Mouse (Mus musculus): ENCODE measurements around the gene Ccdc96. TPM values are rescaled to one million over a fixed set of nuclear protein-coding genes. Genes with fewer than 3 reads are reported as not detected.

Gene Ccdc96
- polyA plus RNA-seq, 1 experiment from 2014 or later = 1.7 TPM

DNA sequence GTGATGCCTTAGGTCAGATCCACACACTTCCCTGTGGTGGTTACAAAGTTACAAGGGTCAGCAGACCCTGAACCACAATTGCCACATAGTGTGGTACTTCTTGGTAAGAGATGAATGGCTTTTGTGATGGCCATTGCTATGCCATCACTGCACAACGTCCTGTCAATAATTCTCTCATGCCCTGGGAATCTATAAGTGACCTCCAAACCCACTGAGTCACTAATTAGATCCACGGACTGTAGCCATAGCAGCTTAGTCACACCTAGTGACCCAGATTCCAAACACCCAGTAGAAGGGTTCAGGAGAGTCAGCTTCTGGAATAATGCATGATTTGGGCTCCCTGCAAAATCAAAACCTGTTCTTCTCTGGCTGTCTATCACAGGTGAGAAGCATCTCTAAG lies 40.8 kb downstream of the Ccdc96 start:
- H3K27me3 ChIP-seq (replicated peaks; ENCODE audit: control insufficient read depth, insufficient read depth, low read length) = no peaks in the 10 kb centered on the region
- H3K9me3 ChIP-seq (ENCODE audit: control insufficient read depth, low read length) = no peaks in the 10 kb centered on the region
- peaks cover 42% of the 10 kb centered on the region for H3K36me3 ChIP-seq (ENCODE audit: control insufficient read depth, insufficient read depth, low read length)
- H3K4me3 ChIP-seq (ENCODE audit: low read depth, low read length) = no peak overlapping the region
- no peak overlapping the region for H3K9ac ChIP-seq (ENCODE audit: low read depth, low read length)
- no peak overlapping the region for H3K4me2 ChIP-seq (ENCODE audit: low read depth, low read length)
- DNase-seq (ENCODE audit: low spot score) (no peak), ATAC-seq (ENCODE audit: low read depth) (no peak)
- H3K27ac ChIP-seq (replicated peaks; ENCODE audit: low read depth, low read length) = no peak overlapping the region
- H3K4me1 ChIP-seq (ENCODE audit: control insufficient read depth, insufficient read depth, low read length) = peaks cover 13% of the 10 kb centered on the region
- 64% methylated on average over 2 of the region's 2 CpGs for WGBS

DNA sequence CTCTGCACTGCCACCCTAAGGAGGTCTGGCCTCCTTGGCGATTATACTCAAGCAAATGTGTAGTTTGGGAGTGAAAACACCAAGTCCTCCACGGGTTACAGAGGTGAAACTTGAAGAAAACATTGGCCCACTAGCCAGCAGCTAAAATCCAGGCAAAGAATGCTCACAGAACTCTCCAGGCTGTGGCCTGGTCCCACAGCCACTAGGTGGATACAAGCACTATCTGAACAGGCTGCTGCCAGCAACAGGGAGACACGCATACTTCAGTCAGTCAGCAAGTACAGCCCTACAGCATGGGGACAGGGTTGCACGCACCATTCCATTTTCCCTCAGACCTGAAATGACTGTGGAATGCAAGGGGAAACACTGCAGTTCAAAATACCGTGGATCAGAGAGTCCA lies 41.9 kb downstream of the Ccdc96 start:
- Histone ChIP-seq H3K4me3 (ENCODE audit: low read depth, low read length) (no peak overlapping the region), H3K9ac (ENCODE audit: low read depth, low read length) (no peak overlapping the region), H3K27ac (replicated peaks; ENCODE audit: low read depth, low read length) (no peak overlapping the region), H3K27me3 (replicated peaks; ENCODE audit: control insufficient read depth, insufficient read depth, low read length) (no peaks in the 10 kb centered on the region), H3K36me3 (ENCODE audit: control insufficient read depth, insufficient read depth, low read length) (peaks cover 31% of the 10 kb centered on the region), H3K4me2 (ENCODE audit: low read depth, low read length) (no peak overlapping the region), H3K4me1 (ENCODE audit: control insufficient read depth, insufficient read depth, low read length) (peaks cover 13% of the 10 kb centered on the region), H3K9me3 (ENCODE audit: control insufficient read depth, low read length) (no peaks in the 10 kb centered on the region)
- DNase-seq (ENCODE audit: low spot score) (no peak), ATAC-seq (ENCODE audit: low read depth) (no peak)
- 70% methylated on average over 5 of the region's 5 CpGs for WGBS

DNA sequence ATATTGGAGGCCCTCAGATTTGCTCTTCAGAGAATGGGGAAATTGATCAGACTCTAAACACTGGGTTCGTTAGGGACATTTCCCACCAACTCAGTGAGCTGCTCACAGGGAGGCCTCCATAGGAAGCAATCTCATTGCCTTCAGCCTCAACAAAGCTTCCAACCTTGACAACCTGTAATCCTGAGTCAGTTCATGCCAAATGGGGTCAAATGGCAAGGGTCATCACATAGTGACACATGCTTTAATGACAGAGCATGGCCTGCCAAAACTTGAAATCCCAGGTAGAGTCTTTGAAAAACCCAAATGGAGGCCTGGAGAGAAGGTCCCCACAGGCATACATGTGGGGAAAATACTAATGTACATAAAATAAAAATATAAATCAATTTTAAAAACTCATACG lies 42.5 kb downstream of the Ccdc96 start:
- Histone ChIP-seq H3K9ac (ENCODE audit: low read depth, low read length) (no peak overlapping the region), H3K4me2 (ENCODE audit: low read depth, low read length) (no peak overlapping the region), H3K4me3 (ENCODE audit: low read depth, low read length) (no peak overlapping the region), H3K36me3 (ENCODE audit: control insufficient read depth, insufficient read depth, low read length) (peaks cover 24% of the 10 kb centered on the region), H3K27ac (replicated peaks; ENCODE audit: low read depth, low read length) (no peak overlapping the region), H3K27me3 (replicated peaks; ENCODE audit: control insufficient read depth, insufficient read depth, low read length) (no peaks in the 10 kb centered on the region), H3K4me1 (ENCODE audit: control insufficient read depth, insufficient read depth, low read length) (peaks cover 13% of the 10 kb centered on the region), H3K9me3 (ENCODE audit: control insufficient read depth, low read length) (no peaks in the 10 kb centered on the region)
- DNase-seq (ENCODE audit: low spot score) = no peak
- 85% methylated on average over 2 of the region's 2 CpGs for WGBS
- no peak for ATAC-seq (ENCODE audit: low read depth)

DNA sequence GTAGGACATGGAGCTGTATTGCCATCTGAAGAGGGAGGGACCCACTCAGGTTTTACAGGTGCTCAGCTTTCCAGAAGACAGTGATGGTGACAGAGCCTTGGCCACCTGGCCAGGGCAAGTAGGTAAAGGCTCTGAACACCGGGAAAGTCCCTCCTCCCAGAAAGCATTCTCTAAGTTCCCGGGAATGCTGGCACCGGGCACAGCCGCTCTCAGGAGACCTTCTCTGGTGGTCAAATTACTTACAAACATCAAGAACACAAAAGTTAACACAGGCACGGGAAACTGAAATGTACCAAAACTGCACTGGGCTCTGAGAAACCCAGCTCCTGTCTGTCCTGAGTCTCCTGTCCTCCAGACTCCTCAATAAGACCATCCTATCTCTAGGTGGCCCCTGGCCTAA lies 45.3 kb downstream of the Ccdc96 start:
- ATAC-seq (ENCODE audit: low read depth) = no peak
- DNase-seq (ENCODE audit: low spot score) = peak; percentile 22
- H3K9ac ChIP-seq (ENCODE audit: low read depth, low read length) = peak overlapping the region; percentile 84
- peak overlapping the region; percentile 76 for H3K4me3 ChIP-seq (ENCODE audit: low read depth, low read length)
- 9% methylated on average over 5 of the region's 5 CpGs for WGBS
- H3K36me3 ChIP-seq (ENCODE audit: control insufficient read depth, insufficient read depth, low read length) = no peaks in the 10 kb centered on the region
- peak overlapping the region; percentile 58; the same call in 1 of the 2 replicates for H3K27ac ChIP-seq (replicated peaks; ENCODE audit: low read depth, low read length)
- H3K9me3 ChIP-seq (ENCODE audit: control insufficient read depth, low read length) = no peaks in the 10 kb centered on the region
- H3K4me2 ChIP-seq (ENCODE audit: low read depth, low read length) = peak overlapping the region; percentile 66
- H3K4me1 ChIP-seq (ENCODE audit: control insufficient read depth, insufficient read depth, low read length) = peaks cover 13% of the 10 kb centered on the region
- no peaks in the 10 kb centered on the region for H3K27me3 ChIP-seq (replicated peaks; ENCODE audit: control insufficient read depth, insufficient read depth, low read length)

DNA sequence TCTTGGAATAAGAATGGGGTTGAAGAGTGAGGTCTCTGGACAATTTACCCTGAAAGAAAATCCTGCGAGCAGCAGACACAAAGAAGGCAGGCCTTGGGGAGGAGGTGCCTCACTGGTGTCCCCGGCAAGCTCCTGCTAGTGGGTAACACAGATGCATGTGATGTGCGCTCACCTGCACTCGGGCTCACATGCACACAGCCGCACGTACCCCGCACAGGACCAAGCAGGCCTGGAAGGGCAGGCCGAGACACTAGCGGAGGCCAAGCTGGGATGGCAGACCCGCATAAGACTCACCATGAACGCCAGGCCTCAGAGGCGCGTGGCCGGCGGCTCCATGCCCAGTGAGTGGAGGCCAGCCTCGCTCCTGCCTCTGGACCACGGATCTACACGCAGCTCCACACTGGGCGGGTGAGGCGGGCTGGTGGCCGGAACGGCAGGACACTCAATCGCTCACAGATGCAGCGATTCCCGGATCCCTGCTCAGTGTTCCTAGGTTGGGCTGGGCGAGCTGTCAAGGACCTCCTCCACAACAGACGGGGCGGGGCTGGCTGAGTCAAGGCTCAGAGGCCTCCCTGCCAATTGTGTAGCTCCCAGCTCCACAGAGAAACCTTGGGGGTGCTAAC lies 45.9 kb downstream of the Ccdc96 start:
- DNase-seq (ENCODE audit: low spot score) (peak; percentile 97), ATAC-seq (ENCODE audit: low read depth) (peak; percentile 98)
- peak overlapping the region; percentile 76 for H3K4me3 ChIP-seq (ENCODE audit: low read depth, low read length)
- H3K27me3 ChIP-seq (replicated peaks; ENCODE audit: control insufficient read depth, insufficient read depth, low read length) = no peaks in the 10 kb centered on the region
- H3K9me3 ChIP-seq (ENCODE audit: control insufficient read depth, low read length) = no peaks in the 10 kb centered on the region
- no peaks in the 10 kb centered on the region for H3K36me3 ChIP-seq (ENCODE audit: control insufficient read depth, insufficient read depth, low read length)
- peak overlapping the region; percentile 66 for H3K4me2 ChIP-seq (ENCODE audit: low read depth, low read length)
- H3K4me1 ChIP-seq (ENCODE audit: control insufficient read depth, insufficient read depth, low read length) = peaks cover 13% of the 10 kb centered on the region
- peak overlapping the region; percentile 84 for H3K9ac ChIP-seq (ENCODE audit: low read depth, low read length)
- under 1% methylated on average over 22 of the region's 28 CpGs for WGBS
- peak overlapping the region; percentile 58 for H3K27ac ChIP-seq (replicated peaks; ENCODE audit: low read depth, low read length)

DNA sequence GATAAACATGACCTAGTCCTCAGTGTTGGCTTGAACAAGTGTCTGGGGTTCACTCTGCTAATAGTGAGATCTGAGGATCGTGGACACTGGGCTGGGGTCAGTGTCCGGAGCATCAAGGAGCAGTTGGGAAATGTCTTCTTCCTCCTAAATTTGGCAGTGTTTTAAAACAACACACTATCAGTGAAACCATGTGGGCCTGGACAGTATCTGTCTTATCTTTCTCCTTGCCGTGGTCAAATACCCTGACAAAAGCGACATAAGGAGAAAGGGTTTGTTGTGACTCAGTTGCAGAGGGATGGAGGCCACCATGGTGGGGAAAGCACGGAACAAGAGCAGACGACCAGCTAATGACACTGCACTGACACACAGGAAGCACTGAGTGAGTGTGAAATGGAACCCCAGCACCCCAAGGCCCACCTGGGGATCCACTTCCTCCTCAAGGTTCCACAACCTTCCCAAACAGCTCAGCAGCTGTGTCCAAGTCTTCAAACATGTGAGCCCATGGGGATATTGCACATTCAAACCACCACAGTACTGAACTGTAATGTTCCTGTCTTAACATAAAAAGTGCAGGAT lies 50.2 kb downstream of the Ccdc96 start:
- no peak for ATAC-seq (ENCODE audit: low read depth)
- WGBS = 82% methylated on average over 6 of the region's 6 CpGs
- H3K4me3 ChIP-seq (ENCODE audit: low read depth, low read length) = no peak overlapping the region

DNA sequence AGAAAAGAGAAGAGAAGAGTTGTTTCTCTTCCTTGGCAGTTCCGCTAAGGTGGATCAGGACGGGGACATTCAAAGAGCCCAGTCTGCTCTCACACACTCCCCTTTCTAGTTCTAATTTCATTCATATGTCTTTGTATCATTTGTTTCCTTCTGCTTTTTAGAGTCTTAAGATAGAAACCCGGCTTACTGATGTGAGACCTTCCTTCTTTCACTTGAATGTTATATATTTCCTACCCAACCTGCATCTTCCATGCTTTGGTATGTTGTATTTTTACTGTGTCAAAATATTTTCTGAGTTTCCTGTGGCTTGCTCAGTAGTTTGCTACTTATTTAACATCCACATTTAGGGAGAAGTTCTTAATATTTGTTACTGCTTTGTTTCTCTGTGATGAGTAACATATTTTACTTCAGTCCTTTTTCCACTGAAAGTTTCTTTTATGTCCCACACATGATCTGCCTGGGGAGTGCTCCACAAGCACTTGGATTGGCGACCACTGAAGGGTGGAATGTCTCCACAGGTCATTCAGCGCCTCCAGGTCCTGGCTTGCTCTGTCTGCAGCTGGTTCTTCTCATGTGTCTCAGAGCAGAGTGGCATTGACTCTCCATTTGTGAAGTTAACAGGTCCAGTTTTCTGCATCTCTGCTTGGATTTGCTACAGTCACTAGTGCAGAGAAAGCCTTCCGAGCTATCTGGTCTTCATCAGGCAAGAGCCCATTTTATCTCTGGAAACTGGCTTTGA lies 51.2 kb downstream of the Ccdc96 start:
- H3K4me3 ChIP-seq (ENCODE audit: low read depth, low read length) = no peak overlapping the region
- no peak overlapping the region for H3K27ac ChIP-seq (replicated peaks; ENCODE audit: low read depth, low read length)
- H3K4me2 ChIP-seq (ENCODE audit: low read depth, low read length) = no peak overlapping the region
- no peak overlapping the region for H3K9ac ChIP-seq (ENCODE audit: low read depth, low read length)
- H3K27me3 ChIP-seq (replicated peaks; ENCODE audit: control insufficient read depth, insufficient read depth, low read length) = no peaks in the 10 kb centered on the region
- WGBS = 73% methylated on average over 6 of the region's 6 CpGs
- H3K4me1 ChIP-seq (ENCODE audit: control insufficient read depth, insufficient read depth, low read length) = no peaks in the 10 kb centered on the region
- DNase-seq (ENCODE audit: low spot score) (no peak), ATAC-seq (ENCODE audit: low read depth) (no peak)
- H3K36me3 ChIP-seq (ENCODE audit: control insufficient read depth, insufficient read depth, low read length) = no peaks in the 10 kb centered on the region
- no peaks in the 10 kb centered on the region for H3K9me3 ChIP-seq (ENCODE audit: control insufficient read depth, low read length)

More for the DNA sequence above, 50.2 kb downstream of the Ccdc96 start:
- DNase-seq (ENCODE audit: low spot score) = no peak
- no peak overlapping the region for H3K27ac ChIP-seq (replicated peaks; ENCODE audit: low read depth, low read length)
- H3K9ac ChIP-seq (ENCODE audit: low read depth, low read length) = no peak overlapping the region
- no peak overlapping the region for H3K4me2 ChIP-seq (ENCODE audit: low read depth, low read length)
- no peaks in the 10 kb centered on the region for H3K9me3 ChIP-seq (ENCODE audit: control insufficient read depth, low read length)
- H3K27me3 ChIP-seq (replicated peaks; ENCODE audit: control insufficient read depth, insufficient read depth, low read length) = no peaks in the 10 kb centered on the region
- H3K4me1 ChIP-seq (ENCODE audit: control insufficient read depth, insufficient read depth, low read length) = peaks cover 2% of the 10 kb centered on the region; the same call in 1 of the 2 replicates
- no peaks in the 10 kb centered on the region for H3K36me3 ChIP-seq (ENCODE audit: control insufficient read depth, insufficient read depth, low read length)

DNA sequence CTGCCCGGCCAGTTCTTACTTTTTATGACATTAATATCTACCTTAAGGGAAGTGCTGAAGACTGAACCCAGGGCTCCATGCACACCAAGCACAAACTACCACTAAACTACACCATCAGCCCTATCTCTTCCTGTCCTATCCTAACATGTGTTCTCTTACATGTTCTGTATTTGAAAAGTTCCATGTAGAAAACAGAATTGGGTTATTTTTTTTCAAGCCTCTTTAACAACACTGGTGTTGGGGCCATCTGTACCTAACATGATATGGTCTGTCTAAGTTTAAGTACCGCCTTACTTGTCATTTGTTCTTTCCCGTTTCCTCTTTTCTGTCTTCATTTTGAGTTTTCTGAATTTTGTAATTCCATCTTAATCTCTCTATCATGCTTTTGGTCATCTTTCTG lies 52.0 kb downstream of the Ccdc96 start:
- Histone ChIP-seq H3K4me3 (ENCODE audit: low read depth, low read length) (no peak overlapping the region), H3K36me3 (ENCODE audit: control insufficient read depth, insufficient read depth, low read length) (no peaks in the 10 kb centered on the region), H3K4me1 (ENCODE audit: control insufficient read depth, insufficient read depth, low read length) (no peaks in the 10 kb centered on the region), H3K4me2 (ENCODE audit: low read depth, low read length) (no peak overlapping the region), H3K9me3 (ENCODE audit: control insufficient read depth, low read length) (no peaks in the 10 kb centered on the region), H3K9ac (ENCODE audit: low read depth, low read length) (no peak overlapping the region), H3K27me3 (replicated peaks; ENCODE audit: control insufficient read depth, insufficient read depth, low read length) (no peaks in the 10 kb centered on the region), H3K27ac (replicated peaks; ENCODE audit: low read depth, low read length) (no peak overlapping the region)
- 87% methylated on average over 3 of the region's 3 CpGs for WGBS
- DNase-seq (ENCODE audit: low spot score) (no peak), ATAC-seq (ENCODE audit: low read depth) (no peak)
